In the genomic region with DNA sequence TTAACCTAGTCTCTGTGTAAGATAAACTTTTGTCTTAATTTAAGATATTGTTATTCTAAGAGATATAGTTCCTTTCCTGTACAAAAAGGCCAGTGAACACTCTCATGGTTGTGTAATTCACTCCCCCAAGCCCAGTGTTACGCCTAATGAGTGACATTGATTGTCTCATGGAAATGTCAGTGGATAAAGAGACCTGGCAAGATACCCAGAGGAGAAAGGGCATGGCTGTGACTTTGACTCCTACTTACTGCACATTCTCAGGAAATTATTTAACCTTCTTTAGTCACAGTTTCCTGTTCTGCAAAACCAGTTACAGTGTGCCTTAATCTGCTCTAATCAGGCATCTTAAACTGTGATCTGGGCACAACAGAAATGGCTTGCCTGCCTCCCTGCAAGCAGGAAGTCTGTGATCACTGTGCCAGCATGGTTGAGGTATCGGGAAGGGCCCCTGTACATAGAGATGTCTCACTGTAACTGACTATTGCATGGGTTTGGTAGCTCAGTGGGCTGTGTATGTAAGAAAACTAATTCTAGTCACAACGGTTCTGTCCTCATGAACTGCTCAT, we compare ENCODE assay signal across 1 mouse cellular context.
TF ChIP-seq lines count a peak whose summit lies in the region.

No protein-coding gene starts in this region.

TF ChIP-seq in MEL, 35 proteins besides CTCF, POLR2A, EP300 and RAD21 (continued from another document):
- TF ChIP-seq ELF1 (IDR thresholded peaks at IDR 0.05; ENCODE audit: low read depth, low read length) (peak; percentile 55; the same call in 1 of the 2 replicates), USF1 (IDR thresholded peaks at IDR 0.05; ENCODE audit: low read depth, low read length) (no peak)
